Mouse (Mus musculus): ENCODE data around the gene Clca2.
"Not testable (repeated sequence)": the region's sequence is repeated elsewhere in the genome, so short reads cannot be mapped to it uniquely, and the experiment has no call there.

Clca2 gene

GRCm38 (mm10) chr3:145083081-145083480 is 16.2 kb downstream of the Clca2 start:
- no peak for DNase-seq

- no peak for DNase-seq
These were observed 18.3 kb downstream of the Clca2 start for GRCm38 (mm10) chr3:145080904-145081303.

GRCm38 (mm10) chr3:145078405-145078804 is 20.8 kb downstream of the Clca2 start:
- no peak for DNase-seq

- no peak for DNase-seq
These were observed 26.9 kb downstream of the Clca2 start for GRCm38 (mm10) chr3:145072339-145072738.

GRCm38 (mm10) chr3:145068964-145069363 is 30.3 kb downstream of the Clca2 start:
- DNase-seq: no peak

- not testable (repeated sequence) for DNase-seq
These were observed 44.1 kb downstream of the Clca2 start for GRCm38 (mm10) chr3:145055138-145055537.

GRCm38 (mm10) chr3:145049820-145050219 is 49.4 kb downstream of the Clca2 start:
- DNase-seq: no peak

GRCm38 (mm10) chr3:145038813-145039212 is 60.4 kb downstream of the Clca2 start:
- no peak for DNase-seq

GRCm38 (mm10) chr3:145032676-145033075 is 66.6 kb downstream of the Clca2 start, which contains the start of gene Clca1:
Gene Clca1, minus strand, starts transcription at chr3:145032776.
- DNase-seq: no peak

GRCm38 (mm10) chr3:145028036-145028435 is 71.2 kb downstream of the Clca2 start:
- no peak for DNase-seq

GRCm38 (mm10) chr3:145026750-145027149 is 72.5 kb downstream of the Clca2 start:
- peak; percentile 9 to 25 for DNase-seq
